Mouse (Mus musculus): ENCODE results near the gene Vmn2r-ps130.
"Not testable (repeated sequence)": the region's sequence is repeated elsewhere in the genome, so short reads cannot be mapped to it uniquely, and the experiment has no call there.

Gene Vmn2r-ps130

GRCm38 (mm10) chr17:23060866-23061265 is at the start of gene Vmn2r-ps130:
Vmn2r-ps130 (plus strand) TSS chr17:23061166.
- not testable (repeated sequence) for DNase-seq (ENCODE audit: extremely low spot score, low read depth, low spot score)

Measured in hindlimb bud, embryonic 11.5 days (tissue).